Mouse (Mus musculus): ENCODE results near the gene Srm.

DNA sequence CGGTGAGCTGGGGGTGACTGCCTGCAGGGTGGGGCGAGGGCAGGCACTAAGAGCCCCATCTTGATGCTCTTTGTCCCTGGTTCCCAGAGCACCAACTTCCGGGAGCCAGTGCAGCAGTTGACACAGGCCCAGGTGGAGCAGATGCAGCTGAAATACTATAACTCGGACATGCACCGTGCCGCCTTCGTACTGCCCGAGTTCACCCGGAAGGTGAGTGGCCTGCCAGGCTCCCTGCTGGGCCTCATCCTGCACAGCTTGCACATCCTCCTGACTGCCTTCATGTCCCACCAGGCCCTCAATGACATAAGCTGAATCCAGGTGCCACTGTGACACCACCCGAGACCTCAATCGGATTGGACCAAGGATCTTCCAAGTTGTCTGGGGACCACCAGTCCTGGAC is 2.7 kb downstream of the Srm start:
- TF ChIP-seq CTCF (IDR thresholded peaks at IDR 0.05; ENCODE audit: extremely low read depth, insufficient read length, insufficient replicate concordance, low read depth, low read length) (no peak), POLR2A (IDR thresholded peaks at IDR 0.05; ENCODE audit: low read depth, low read length) (no peak)

Data from small intestine, adult 2 months (tissue).